Mouse (Mus musculus) CD8-positive naive resting alpha-beta T cell, adult 2 months (primary cell): ENCODE results near the gene Stxbp5.
"Not testable (repeated sequence)": the region's sequence is repeated elsewhere in the genome, so short reads cannot be mapped to it uniquely, and the experiment has no call there.

Experiments
- DNase-seq, 2 experiments: peaks; one replicate each; pipeline ENCODE4 v3.0.0; 2022; ENCODE audit warnings: low read depth in 2 of 2, low spot score in 2 of 2

Stxbp5 gene

GRCm38 (mm10) chr10:9901071-9901696 lies at the start of gene Stxbp5:
Stxbp5 (minus strand) TSS chr10:9901079.
- peak; percentile 62 to 71 for DNase-seq

GRCm38 (mm10) chr10:9912395-9912794 lies 11.5 kb upstream of the Stxbp5 start:
- DNase-seq, result no peak

- DNase-seq, result no peak
Measured at GRCm38 (mm10) chr10:9907919-9908502, 7.1 kb upstream of the Stxbp5 start.

- no peak for DNase-seq
Measured at GRCm38 (mm10) chr10:9907519-9907918, 6.6 kb upstream of the Stxbp5 start.

- DNase-seq, result no peak
Measured at GRCm38 (mm10) chr10:9906185-9906584, 5.3 kb upstream of the Stxbp5 start.

GRCm38 (mm10) chr10:9901697-9902239 lies 889 bp upstream of the Stxbp5 start:
- DNase-seq, result peak; percentile 73 to 77

- peak; percentile 13 to 14 for DNase-seq
Measured at GRCm38 (mm10) chr10:9900315-9901070, 386 bp downstream of the Stxbp5 start.

- DNase-seq, result peak in 1 of 2 experiments; percentile 16
Measured at GRCm38 (mm10) chr10:9899816-9900215, 1.1 kb downstream of the Stxbp5 start.

GRCm38 (mm10) chr10:9899086-9899485 lies 1.8 kb downstream of the Stxbp5 start:
- no peak for DNase-seq

GRCm38 (mm10) chr10:9897852-9898251 lies 3.0 kb downstream of the Stxbp5 start:
- DNase-seq, result no peak

- no peak for DNase-seq
Measured at GRCm38 (mm10) chr10:9893562-9893961, 7.3 kb downstream of the Stxbp5 start.

GRCm38 (mm10) chr10:9889651-9890050 lies 11.2 kb downstream of the Stxbp5 start:
- no peak for DNase-seq

- no peak for DNase-seq
Measured at GRCm38 (mm10) chr10:9888655-9889054, 12.2 kb downstream of the Stxbp5 start.

- DNase-seq, result not testable (repeated sequence)
Measured at GRCm38 (mm10) chr10:9881781-9882320, 19.0 kb downstream of the Stxbp5 start.

GRCm38 (mm10) chr10:9880070-9880728 lies 20.7 kb downstream of the Stxbp5 start:
- DNase-seq, result no peak

- no peak for DNase-seq
Measured at GRCm38 (mm10) chr10:9878821-9879489, 21.9 kb downstream of the Stxbp5 start.

GRCm38 (mm10) chr10:9875905-9876304 lies 25.0 kb downstream of the Stxbp5 start:
- DNase-seq, result no peak

- DNase-seq, result no peak
Measured at GRCm38 (mm10) chr10:9872143-9872542, 28.7 kb downstream of the Stxbp5 start.

GRCm38 (mm10) chr10:9866793-9867579 lies 33.9 kb downstream of the Stxbp5 start:
- no peak for DNase-seq

GRCm38 (mm10) chr10:9860022-9860421 lies 40.9 kb downstream of the Stxbp5 start:
- DNase-seq, result no peak
